Mouse (Mus musculus) stomach, embryonic 14.5 days (tissue): ENCODE data around the gene Dqx1. TPM values are rescaled to one million over a fixed set of nuclear protein-coding genes. Genes with fewer than 3 reads are reported as not detected.

Source experiments
- ATAC-seq: fragments of 200-750 bp; cut with Nextera tagmentation; 2 replicates; pipeline ENCODE4 v1.8.0; 2017; ENCODE audit warnings: low read depth, moderate TSS enrichment; ENCODE audit not compliant: insufficient number of reproducible peaks, insufficient read depth, low FRiP score
- H3K27ac ChIP-seq: fragments of 300-500 bp; sonication (generic); 2 replicates; pipeline ENCODE4 v1.5.1; 2014; ENCODE audit warnings: mild to moderate bottlenecking, low read length, moderate library complexity, mixed read lengths
- H3K27me3 ChIP-seq: fragments of 300-500 bp; sonication (generic); 2 replicates; pipeline ENCODE4 v1.6.1; 2014; ENCODE audit warnings: low read length, control low read depth, mixed read lengths; ENCODE audit not compliant: control insufficient read depth, insufficient read depth
- H3K36me3 ChIP-seq: fragments of 300-500 bp; sonication (generic); 2 replicates; pipeline ENCODE4 v1.6.1; 2014; ENCODE audit warnings: mild to moderate bottlenecking, control low read depth, low read length, moderate library complexity, mixed read lengths; ENCODE audit not compliant: control insufficient read depth, insufficient read depth
- H3K4me1 ChIP-seq: fragments of 300-500 bp; sonication (generic); 2 replicates; pipeline ENCODE4 v1.6.1; 2014; ENCODE audit warnings: low read length, control low read depth, mixed read lengths; ENCODE audit not compliant: control insufficient read depth, insufficient read depth
- H3K4me2 ChIP-seq: fragments of 300-500 bp; sonication (generic); replicated peaks from 2 replicates; pipeline ENCODE4 v1.6.1; 2014; ENCODE audit warnings: low read depth, low read length, control low read depth
- H3K4me3 ChIP-seq: fragments of 300-500 bp; sonication (generic); 2 replicates; pipeline ENCODE4 v1.5.1; 2014; ENCODE audit warnings: low read depth, low read length, control low read depth
- H3K9ac ChIP-seq: fragments of 300-500 bp; sonication (generic); replicated peaks from 2 replicates; pipeline ENCODE4 v1.6.1; 2014; ENCODE audit warnings: low read depth, mild to moderate bottlenecking, control low read depth, low read length, moderate library complexity, mixed read lengths
- H3K9me3 ChIP-seq: fragments of 300-500 bp; sonication (generic); 2 replicates; pipeline ENCODE4 v1.6.1; 2016; ENCODE audit warnings: low read depth, low read length, control low read depth; ENCODE audit not compliant: control insufficient read depth
- WGBS: fragments of 180-500 bp; shearing (Covaris S2); extraction: QIAGEN DNeasy Blood & Tissue Kit; methylation state at CpG from one replicate; pipeline ENCODE4 v1.1.7; 2014; 5-methylcytosine and 5-hydroxymethylcytosine counted together
- polyA plus RNA-seq: library from polyadenylated mRNA; unstranded; fragments of >200 nt; fragmentation: Nextera tagmentation; extraction: Ambion mirVana; gene quantifications from 2 replicates; pipeline ENCODE4 v1.2.1, GENCODE M21; 2014

The Dqx1 gene
- polyA plus RNA-seq, 1 experiment from 2014 or later: 4.2 TPM

DNA sequence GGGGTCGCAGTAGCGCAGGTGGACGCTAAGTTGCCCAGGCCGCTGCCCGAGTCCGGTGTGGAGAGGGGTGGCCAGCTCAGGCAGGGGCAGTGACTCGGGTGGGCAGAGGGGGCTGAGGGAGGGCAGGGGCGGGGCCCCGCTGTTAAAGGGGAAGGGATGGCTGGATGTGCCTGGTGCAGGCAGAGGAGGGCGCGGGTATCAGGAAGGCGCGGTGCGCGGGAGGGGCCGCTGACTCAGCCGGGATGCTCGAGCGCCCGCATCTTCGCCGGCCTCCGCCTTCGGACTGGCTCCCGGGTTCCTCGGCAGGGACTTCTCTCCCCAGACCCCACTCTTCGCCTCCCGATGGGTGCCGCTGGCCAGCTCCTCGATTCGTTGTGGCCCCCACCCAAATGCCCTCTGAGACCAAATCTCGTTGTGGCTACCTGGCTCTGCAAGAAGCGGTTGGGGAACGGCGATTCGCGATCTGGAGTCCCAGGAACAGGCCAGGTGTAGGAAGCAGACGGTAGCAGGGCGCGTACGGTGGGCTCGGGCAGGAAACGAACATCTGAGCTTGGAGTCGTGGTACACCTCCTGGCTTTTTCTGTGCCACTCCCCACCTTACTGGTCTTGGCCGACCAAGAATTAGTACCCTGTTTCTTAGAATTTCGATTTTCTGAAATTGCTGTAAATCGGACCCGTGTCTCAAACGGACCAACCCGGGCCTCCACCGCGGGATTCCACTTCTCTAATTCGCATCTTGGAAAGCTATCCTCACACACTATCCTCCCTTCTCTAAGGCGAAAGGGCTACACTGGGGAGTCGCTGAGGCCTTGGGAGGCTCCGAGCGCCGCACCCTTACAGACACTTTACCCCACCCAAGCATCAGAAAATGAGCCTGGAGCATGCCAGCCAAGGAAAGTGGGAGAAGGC lies 12.9 kb downstream of the Dqx1 start:
- H3K4me1 ChIP-seq: peaks cover 5% of the 10 kb centered on the region; the same call in 1 of the 2 replicates
- H3K9ac ChIP-seq: no peak overlapping the region
- H3K36me3 ChIP-seq: no peaks in the 10 kb centered on the region
- peak overlapping the region; percentile 3; the same call in 1 of the 2 replicates for H3K27ac ChIP-seq
- peaks cover 81% of the 10 kb centered on the region for H3K27me3 ChIP-seq
- ATAC-seq: peak; percentile 38; the same call in 1 of the 2 replicates
- H3K9me3 ChIP-seq: no peaks in the 10 kb centered on the region
- under 1% methylated on average over 58 of the region's 58 CpGs for WGBS
- peak overlapping the region; percentile 26 for H3K4me3 ChIP-seq
- 0 out of 2 replicates have a peak overlapping the region, but pooled peaks have one; percentile 7 for H3K4me2 ChIP-seq

GRCm38 (mm10) chr6:83071220-83071619 lies 13.6 kb downstream of the Dqx1 start:
- no peaks in the 10 kb centered on the region for H3K9me3 ChIP-seq
- H3K4me3 ChIP-seq: peak overlapping the region; percentile 8; the same call in 1 of the 2 replicates
- no peak overlapping the region for H3K27ac ChIP-seq
- H3K4me1 ChIP-seq: peaks cover 5% of the 10 kb centered on the region; the same call in 1 of the 2 replicates
- H3K4me2 ChIP-seq: 0 out of 2 replicates have a peak overlapping the region, but pooled peaks have one; percentile 7
- no peak overlapping the region for H3K9ac ChIP-seq
- WGBS: 1% methylated on average over 24 of the region's 24 CpGs
- H3K27me3 ChIP-seq: peaks cover 79% of the 10 kb centered on the region
- peak; percentile 50 for ATAC-seq
- no peaks in the 10 kb centered on the region for H3K36me3 ChIP-seq

GRCm38 (mm10) chr6:83074979-83075378 lies 17.3 kb downstream of the Dqx1 start:
- no peak for ATAC-seq
- WGBS: 20% methylated on average over 2 of the region's 2 CpGs
- Histone ChIP-seq H3K4me3 (no peak overlapping the region), H3K4me1 (peaks cover 10% of the 10 kb centered on the region; the same call in 1 of the 2 replicates), H3K9me3 (no peaks in the 10 kb centered on the region), H3K9ac (no peak overlapping the region), H3K36me3 (no peaks in the 10 kb centered on the region; the same call in 1 of the 2 replicates), H3K4me2 (no peak overlapping the region), H3K27me3 (peaks cover 47% of the 10 kb centered on the region), H3K27ac (no peak overlapping the region)

- Histone ChIP-seq H3K4me2 (peak within 1 kb of the TSS; percentile 96), H3K9me3 (no peaks in the 10 kb centered on the region), H3K4me3 (peak within 1 kb of the TSS; percentile 71), H3K36me3 (peaks cover 5% of the 10 kb centered on the region; the same call in 1 of the 2 replicates), H3K27ac (peak within 1 kb of the TSS; percentile 77), H3K4me1 (peaks cover 5% of the 10 kb centered on the region; the same call in 1 of the 2 replicates), H3K27me3 (peaks cover 27% of the 10 kb centered on the region), H3K9ac (peak within 1 kb of the TSS; percentile 63)
- WGBS: 0% methylated on average over 54 of the region's 54 CpGs
- peak; percentile 49 for ATAC-seq
Measured at GRCm38 (mm10) chr6:83077630-83078323, 20.1 kb downstream of the Dqx1 start, which contains the start of gene Pcgf1. TSS of gene Pcgf1 (plus strand) at chr6:83077869.

GRCm38 (mm10) chr6:83078324-83078858 lies 20.7 kb downstream of the Dqx1 start:
- under 1% methylated on average over 41 of the region's 46 CpGs for WGBS
- Histone ChIP-seq H3K4me3 (peak overlapping the region; percentile 71), H3K9ac (peak overlapping the region; percentile 51), H3K27ac (peak overlapping the region; percentile 77), H3K4me1 (peaks cover 5% of the 10 kb centered on the region; the same call in 1 of the 2 replicates), H3K27me3 (peaks cover 27% of the 10 kb centered on the region), H3K9me3 (no peaks in the 10 kb centered on the region), H3K4me2 (peak overlapping the region; percentile 78), H3K36me3 (peaks cover 5% of the 10 kb centered on the region; the same call in 1 of the 2 replicates)
- ATAC-seq: peak; percentile 92

GRCm38 (mm10) chr6:83080210-83080609 lies 22.6 kb downstream of the Dqx1 start:
- Histone ChIP-seq H3K27ac (no peak overlapping the region), H3K4me3 (no peak overlapping the region), H3K4me1 (peaks cover 5% of the 10 kb centered on the region; the same call in 1 of the 2 replicates), H3K9me3 (no peaks in the 10 kb centered on the region), H3K9ac (no peak overlapping the region), H3K27me3 (peaks cover 27% of the 10 kb centered on the region), H3K36me3 (peaks cover 5% of the 10 kb centered on the region; the same call in 1 of the 2 replicates), H3K4me2 (no peak overlapping the region)
- no peak for ATAC-seq
- 92% methylated on average over 5 of the region's 5 CpGs for WGBS

DNA sequence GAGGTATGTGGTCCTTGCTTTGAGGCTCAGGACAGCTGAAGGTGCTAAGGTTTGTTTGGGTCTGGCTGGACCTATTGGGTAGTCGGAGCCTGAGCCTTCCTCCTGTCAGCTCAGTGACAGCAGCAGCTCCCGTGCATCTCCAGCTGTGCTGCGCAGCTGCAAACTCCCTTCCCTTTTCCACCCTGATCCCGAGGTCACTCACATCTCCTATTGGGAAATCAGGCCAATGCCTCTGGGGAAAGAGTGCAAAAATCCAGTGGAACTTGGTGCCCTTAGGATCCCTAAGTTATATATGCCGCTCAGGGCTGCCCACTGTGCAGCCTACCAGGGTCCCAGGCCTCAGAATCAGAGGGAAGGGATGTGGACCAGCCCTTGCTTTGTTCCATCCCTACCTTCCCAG lies 25.9 kb downstream of the Dqx1 start:
- no peak overlapping the region for H3K4me3 ChIP-seq
- peaks cover 45% of the 10 kb centered on the region for H3K27me3 ChIP-seq
- ATAC-seq: no peak
- no peak overlapping the region for H3K4me2 ChIP-seq
- whole genome bisulfite sequencing: 16% methylated on average over 5 of the region's 5 CpGs
- peaks cover 5% of the 10 kb centered on the region; the same call in 1 of the 2 replicates for H3K36me3 ChIP-seq
- H3K27ac ChIP-seq: no peak overlapping the region
- H3K9me3 ChIP-seq: no peaks in the 10 kb centered on the region
- H3K9ac ChIP-seq: no peak overlapping the region
- 0 out of 2 replicates have a peak, but pooled peaks cover 7% of the 10 kb centered on the region for H3K4me1 ChIP-seq

- Histone ChIP-seq H3K27me3 (peaks cover 52% of the 10 kb centered on the region), H3K27ac (no peak overlapping the region), H3K9me3 (no peaks in the 10 kb centered on the region), H3K4me3 (no peak overlapping the region), H3K4me1 (0 out of 2 replicates have a peak, but pooled peaks cover 4% of the 10 kb centered on the region), H3K36me3 (peaks cover 5% of the 10 kb centered on the region; the same call in 1 of the 2 replicates), H3K4me2 (no peak overlapping the region), H3K9ac (no peak overlapping the region)
- 10% methylated on average over 6 of the region's 6 CpGs for WGBS
- ATAC-seq: no peak
Measured at GRCm38 (mm10) chr6:83084477-83084876, 26.8 kb downstream of the Dqx1 start.
